Mouse (Mus musculus) intestine, embryonic 15.5 days (tissue): ENCODE data around the gene Arhgap33. TPM values are rescaled to one million over a fixed set of nuclear protein-coding genes. Genes with fewer than 3 reads are reported as not detected.

ENCODE experiments used
- ATAC-seq: fragments of 200-750 bp; cut with Nextera tagmentation; 2 replicates; pipeline ENCODE4 v1.8.0; 2017; ENCODE audit warnings: moderate TSS enrichment, moderate library complexity
- H3K27ac ChIP-seq: fragments of 300-500 bp; sonication (generic); 2 replicates; pipeline ENCODE4 v1.5.1; 2015; ENCODE audit warnings: mild to moderate bottlenecking, inconsistent platforms
- H3K27me3 ChIP-seq: fragments of 300-500 bp; sonication (generic); replicated peaks from 2 replicates; pipeline ENCODE4 v1.6.1; 2015; ENCODE audit warnings: inconsistent platforms
- H3K36me3 ChIP-seq: fragments of 300-500 bp; sonication (generic); 2 replicates; pipeline ENCODE4 v1.6.1; 2015; ENCODE audit warnings: inconsistent platforms
- H3K4me1 ChIP-seq: fragments of 300-500 bp; sonication (generic); replicated peaks from 2 replicates; pipeline ENCODE4 v1.6.1; 2015; ENCODE audit warnings: inconsistent platforms
- H3K4me2 ChIP-seq: fragments of 300-500 bp; sonication (generic); replicated peaks from 2 replicates; pipeline ENCODE4 v1.6.1; 2015; ENCODE audit warnings: mild to moderate bottlenecking, inconsistent platforms
- H3K4me3 ChIP-seq: fragments of 300-500 bp; sonication (generic); replicated peaks from 2 replicates; pipeline ENCODE4 v1.5.1; 2015; ENCODE audit warnings: inconsistent platforms
- H3K9ac ChIP-seq: fragments of 300-500 bp; sonication (generic); 2 replicates; pipeline ENCODE4 v1.6.1; 2015; ENCODE audit warnings: inconsistent platforms
- H3K9me3 ChIP-seq: fragments of 300-500 bp; sonication (generic); 2 replicates; pipeline ENCODE4 v1.6.1; 2016; ENCODE audit warnings: inconsistent platforms
- WGBS: fragments of 180-500 bp; shearing (Covaris S2); methylation state at CpG from one replicate; pipeline ENCODE4 v1.1.7; 2015; 5-methylcytosine and 5-hydroxymethylcytosine counted together
- polyA plus RNA-seq: library from polyadenylated mRNA; unstranded; fragments of >200 nt; fragmentation: Nextera tagmentation; extraction: Ambion mirVana; gene quantifications from 2 replicates; pipeline ENCODE4 v1.2.1, GENCODE M21; 2015

Arhgap33 gene
- 7.4 and 7.8 TPM in 2 replicates for polyA plus RNA-seq

DNA sequence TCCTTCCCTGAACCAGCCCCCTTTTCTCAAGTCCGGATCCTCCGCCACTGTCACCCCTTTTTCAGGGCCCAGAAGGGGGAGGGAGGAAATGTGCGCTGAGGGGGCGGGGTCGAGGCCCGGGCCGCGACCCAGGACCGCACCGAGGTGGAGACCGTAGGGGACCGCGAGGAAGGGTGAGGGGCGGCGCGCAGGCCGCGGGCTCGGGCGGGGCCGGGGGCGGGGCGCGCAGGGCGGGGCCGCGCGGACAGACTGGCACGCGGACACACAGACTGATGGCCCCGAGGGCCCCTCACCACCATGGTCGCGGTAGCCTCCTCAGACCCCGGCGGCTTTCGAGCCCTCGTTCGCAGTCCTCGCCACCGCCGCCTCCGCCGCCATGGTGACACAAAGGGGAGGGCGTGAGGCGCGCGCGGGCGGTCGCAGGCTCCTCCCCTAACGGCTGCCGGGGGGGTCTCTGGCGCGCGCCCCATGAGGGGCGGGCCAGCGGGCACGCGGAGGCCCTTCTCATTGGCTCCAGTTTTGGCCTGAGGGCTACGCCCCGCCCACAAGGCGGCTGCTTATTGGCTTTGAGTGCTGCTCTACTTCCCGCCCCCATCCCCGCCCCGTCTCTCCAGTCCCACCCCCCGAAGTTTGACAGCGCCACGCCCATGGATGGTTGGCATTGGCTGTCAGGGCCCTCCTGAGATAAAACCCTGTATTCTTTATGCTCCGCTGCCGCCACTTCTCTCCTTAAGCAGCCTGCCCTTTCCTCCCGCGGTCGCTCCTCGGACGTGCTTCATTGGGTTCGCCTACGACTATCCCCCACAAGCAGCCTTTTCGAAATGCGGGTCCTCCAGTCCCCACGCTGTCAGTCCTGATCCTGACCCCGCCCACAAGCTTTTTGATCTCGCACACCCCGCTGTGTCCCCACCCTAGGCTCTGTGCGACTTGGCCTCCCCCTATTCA, at the start of gene Arhgap33:
Arhgap33 (minus strand) TSS at position 428 of the 945 bp plus-strand sequence.
- Histone ChIP-seq H3K27ac (peak within 1 kb of the TSS; percentile 56; the same call in 1 of the 2 replicates), H3K36me3 (peaks cover 13% of the 10 kb centered on the region), H3K4me2 (peak within 1 kb of the TSS; percentile 94), H3K9me3 (no peaks in the 10 kb centered on the region), H3K4me3 (peak within 1 kb of the TSS; percentile 80), H3K9ac (peak within 1 kb of the TSS; percentile 73), H3K4me1 (peaks cover 15% of the 10 kb centered on the region), H3K27me3 (no peaks in the 10 kb centered on the region)
- WGBS, result under 1% methylated on average over 66 of the region's 84 CpGs
- ATAC-seq, result peak; percentile 96

DNA sequence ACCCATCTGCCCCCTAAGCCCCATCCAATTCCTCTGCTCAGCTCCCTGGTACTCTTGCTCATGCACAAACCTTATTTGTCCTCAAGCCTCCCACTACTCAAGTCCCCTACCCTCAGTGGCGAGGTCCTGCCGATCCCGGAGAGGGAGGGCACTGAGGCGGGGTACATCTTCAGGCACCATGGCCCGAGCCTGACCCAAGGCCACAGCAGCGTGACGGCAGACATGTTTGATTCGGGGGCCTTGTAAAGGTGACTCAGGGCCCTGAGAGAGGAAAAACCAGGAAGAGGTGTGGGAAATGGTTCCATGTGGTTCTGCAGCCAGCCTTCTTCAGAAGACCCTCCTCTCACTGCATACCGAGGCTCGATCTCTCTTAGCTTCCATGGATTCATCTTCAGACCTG, 49.5 kb upstream of the Arhgap33 start:
- no peak for ATAC-seq
- Histone ChIP-seq H3K4me2 (no peak overlapping the region), H3K27me3 (no peaks in the 10 kb centered on the region), H3K4me1 (peaks cover 14% of the 10 kb centered on the region; the same call in 1 of the 2 replicates), H3K9ac (no peak overlapping the region), H3K4me3 (no peak overlapping the region), H3K9me3 (no peaks in the 10 kb centered on the region), H3K36me3 (peaks cover 51% of the 10 kb centered on the region), H3K27ac (no peak overlapping the region)
- 94% methylated on average over 10 of the region's 10 CpGs for WGBS

DNA sequence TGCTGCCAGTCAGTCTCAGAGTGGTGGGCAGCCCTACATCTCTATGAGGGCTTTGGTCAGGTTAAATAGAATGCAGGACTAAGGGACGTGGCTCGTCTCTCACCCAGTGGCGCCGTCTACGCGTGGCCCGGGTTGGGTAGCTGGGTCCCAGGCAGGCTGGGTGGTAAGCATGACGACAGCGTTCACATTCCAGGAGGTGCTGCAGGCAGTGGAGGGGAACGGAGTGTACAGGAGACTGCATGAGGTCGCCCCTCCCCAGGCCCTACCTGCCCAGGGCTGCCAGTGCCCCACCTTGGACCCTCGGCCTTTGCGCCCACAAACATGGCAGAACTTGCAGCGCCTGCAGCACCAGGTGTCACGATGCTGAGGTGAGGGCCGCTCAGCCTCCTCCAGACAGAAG, 46.7 kb upstream of the Arhgap33 start:
- no peak overlapping the region for H3K27ac ChIP-seq
- no peak overlapping the region for H3K9ac ChIP-seq
- peaks cover 2% of the 10 kb centered on the region; the same call in 1 of the 2 replicates for H3K4me1 ChIP-seq
- ATAC-seq, result no peak
- no peak overlapping the region for H3K4me2 ChIP-seq
- H3K27me3 ChIP-seq, result no peaks in the 10 kb centered on the region
- no peaks in the 10 kb centered on the region for H3K9me3 ChIP-seq
- 96% methylated on average over 16 of the region's 16 CpGs for WGBS
- H3K36me3 ChIP-seq, result peaks cover 75% of the 10 kb centered on the region
- no peak overlapping the region for H3K4me3 ChIP-seq

DNA sequence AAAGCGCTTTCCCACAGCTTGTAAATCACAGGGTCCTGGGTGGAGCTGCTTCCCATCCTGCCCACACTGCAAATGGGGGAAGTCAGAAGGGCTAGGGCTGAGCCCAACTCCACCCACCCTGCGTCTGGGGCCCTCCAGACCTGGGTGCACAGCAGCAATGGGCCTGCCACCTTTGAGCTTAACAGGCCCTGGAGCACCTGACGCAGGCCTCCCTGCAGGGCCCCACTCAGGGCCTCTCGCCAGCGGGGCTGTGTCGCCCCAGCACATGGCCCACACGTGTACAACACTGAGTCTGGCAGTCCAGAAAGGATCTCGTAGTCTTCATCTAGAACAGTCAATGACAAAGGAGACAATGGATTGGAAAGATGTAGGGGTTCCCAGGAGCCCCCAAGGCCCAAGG, 45.1 kb upstream of the Arhgap33 start:
- peak; percentile 81 for ATAC-seq
- no peak overlapping the region for H3K27ac ChIP-seq

DNA sequence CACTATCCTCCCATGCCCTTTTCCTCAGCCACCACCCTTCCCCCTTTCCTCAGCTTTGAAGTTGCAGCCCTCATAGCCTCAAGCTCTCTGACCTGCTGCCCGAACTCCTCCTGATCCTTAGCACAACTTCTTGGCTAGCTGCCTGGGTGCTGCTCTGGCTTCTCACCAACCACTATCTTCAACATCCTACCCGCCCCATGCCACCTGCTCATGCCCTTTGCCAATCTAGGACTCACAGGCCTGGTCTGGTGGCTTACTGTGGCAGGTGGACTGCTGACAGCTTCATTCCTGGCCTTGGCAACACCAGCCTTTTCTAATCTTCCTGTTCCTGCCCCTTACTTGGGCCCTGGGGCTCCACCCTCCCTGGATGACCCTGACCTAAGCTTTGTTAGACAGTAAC, 38.1 kb upstream of the Arhgap33 start:
- H3K9ac ChIP-seq, result no peak overlapping the region
- no peak overlapping the region for H3K4me2 ChIP-seq
- no peaks in the 10 kb centered on the region for H3K27me3 ChIP-seq
- H3K27ac ChIP-seq, result no peak overlapping the region
- no peak overlapping the region for H3K4me3 ChIP-seq
- H3K4me1 ChIP-seq, result no peaks in the 10 kb centered on the region
- no peaks in the 10 kb centered on the region for H3K9me3 ChIP-seq
- H3K36me3 ChIP-seq, result peaks cover 87% of the 10 kb centered on the region
- 78% methylated on average over 2 of the region's 2 CpGs for WGBS
- ATAC-seq, result no peak

More for the DNA sequence above, 45.1 kb upstream of the Arhgap33 start:
- WGBS, result 83% methylated on average over 8 of the region's 8 CpGs
- Histone ChIP-seq H3K4me3 (no peak overlapping the region), H3K4me1 (no peaks in the 10 kb centered on the region), H3K9me3 (no peaks in the 10 kb centered on the region), H3K9ac (no peak overlapping the region), H3K27me3 (no peaks in the 10 kb centered on the region), H3K36me3 (peaks cover 78% of the 10 kb centered on the region), H3K4me2 (no peak overlapping the region)

DNA sequence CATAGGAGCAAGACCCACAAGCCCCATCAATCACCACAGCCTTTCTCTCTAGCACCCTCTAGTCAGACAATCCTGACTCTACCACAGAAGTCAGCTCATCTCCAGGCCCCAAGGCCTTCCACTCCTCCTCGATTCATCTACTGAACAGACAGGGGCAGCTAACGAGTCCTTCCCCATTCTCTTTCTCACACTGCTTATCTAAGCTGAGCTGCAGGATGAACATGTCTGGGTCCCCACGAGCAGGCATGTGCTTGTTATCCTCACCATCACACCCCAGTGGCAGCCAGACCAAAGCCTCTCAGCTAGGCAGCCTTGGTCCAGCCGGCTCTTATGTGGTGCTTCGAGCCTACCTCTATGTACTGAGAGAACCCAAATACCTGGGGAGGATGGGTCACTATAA, 37.5 kb upstream of the Arhgap33 start:
- Histone ChIP-seq H3K9me3 (no peaks in the 10 kb centered on the region), H3K27ac (no peak overlapping the region), H3K9ac (no peak overlapping the region), H3K27me3 (no peaks in the 10 kb centered on the region), H3K4me2 (no peak overlapping the region), H3K36me3 (peaks cover 81% of the 10 kb centered on the region), H3K4me1 (no peaks in the 10 kb centered on the region), H3K4me3 (no peak overlapping the region)
- ATAC-seq, result no peak
- WGBS, result 85% methylated on average over 5 of the region's 5 CpGs

DNA sequence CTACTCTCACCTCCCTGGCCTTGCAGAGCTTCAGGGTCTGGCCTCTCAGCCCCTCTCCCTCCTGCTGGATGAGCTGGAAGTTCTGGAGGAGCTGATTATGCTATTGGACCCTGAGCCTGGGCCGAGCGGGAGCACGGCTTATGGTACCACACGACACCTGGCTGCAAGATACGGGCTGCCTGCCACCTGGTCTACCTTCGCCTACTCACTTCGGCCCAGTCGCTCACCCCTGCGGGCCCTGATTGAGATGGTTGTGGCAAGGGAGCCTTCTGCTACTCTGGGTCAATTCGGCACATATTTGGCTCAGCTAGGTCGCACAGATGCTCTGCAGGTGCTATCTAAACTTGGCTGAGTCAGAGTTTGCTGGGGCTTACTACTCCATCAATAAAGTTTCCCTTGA, 32.7 kb upstream of the Arhgap33 start:
- H3K9me3 ChIP-seq, result no peaks in the 10 kb centered on the region
- H3K4me2 ChIP-seq, result no peak overlapping the region
- no peak overlapping the region for H3K27ac ChIP-seq
- 86% methylated on average over 11 of the region's 11 CpGs for WGBS
- H3K27me3 ChIP-seq, result no peaks in the 10 kb centered on the region
- peaks cover 53% of the 10 kb centered on the region for H3K36me3 ChIP-seq
- peaks cover 9% of the 10 kb centered on the region; the same call in 1 of the 2 replicates for H3K4me1 ChIP-seq
- no peak overlapping the region for H3K4me3 ChIP-seq
- ATAC-seq, result no peak
- no peak overlapping the region for H3K9ac ChIP-seq

DNA sequence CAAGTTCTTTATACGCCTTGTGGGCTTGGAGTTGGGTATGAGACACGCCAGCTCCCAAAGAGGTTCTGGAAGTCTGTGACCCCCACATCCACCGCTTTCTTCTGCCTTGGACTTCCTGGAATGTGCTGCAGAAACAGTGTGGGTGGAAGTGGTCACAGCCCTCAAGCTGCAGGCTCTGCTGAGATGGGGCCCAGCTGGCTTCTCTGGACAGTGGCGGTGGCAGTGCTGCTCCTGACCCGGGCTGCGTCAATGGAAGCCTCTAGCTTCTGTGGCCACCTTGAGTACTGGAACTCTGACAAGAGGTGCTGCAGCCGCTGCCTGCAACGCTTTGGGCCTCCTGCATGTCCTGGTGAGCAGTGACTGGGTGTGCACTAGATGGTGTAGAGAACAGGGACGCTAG, 31.2 kb upstream of the Arhgap33 start:
- Histone ChIP-seq H3K4me2 (no peak overlapping the region), H3K4me1 (peaks cover 11% of the 10 kb centered on the region; the same call in 1 of the 2 replicates), H3K27ac (no peak overlapping the region), H3K9ac (no peak overlapping the region), H3K36me3 (peaks cover 46% of the 10 kb centered on the region), H3K9me3 (no peaks in the 10 kb centered on the region), H3K27me3 (no peaks in the 10 kb centered on the region), H3K4me3 (no peak overlapping the region)
- no peak for ATAC-seq
- WGBS, result 75% methylated on average over 9 of the region's 9 CpGs

DNA sequence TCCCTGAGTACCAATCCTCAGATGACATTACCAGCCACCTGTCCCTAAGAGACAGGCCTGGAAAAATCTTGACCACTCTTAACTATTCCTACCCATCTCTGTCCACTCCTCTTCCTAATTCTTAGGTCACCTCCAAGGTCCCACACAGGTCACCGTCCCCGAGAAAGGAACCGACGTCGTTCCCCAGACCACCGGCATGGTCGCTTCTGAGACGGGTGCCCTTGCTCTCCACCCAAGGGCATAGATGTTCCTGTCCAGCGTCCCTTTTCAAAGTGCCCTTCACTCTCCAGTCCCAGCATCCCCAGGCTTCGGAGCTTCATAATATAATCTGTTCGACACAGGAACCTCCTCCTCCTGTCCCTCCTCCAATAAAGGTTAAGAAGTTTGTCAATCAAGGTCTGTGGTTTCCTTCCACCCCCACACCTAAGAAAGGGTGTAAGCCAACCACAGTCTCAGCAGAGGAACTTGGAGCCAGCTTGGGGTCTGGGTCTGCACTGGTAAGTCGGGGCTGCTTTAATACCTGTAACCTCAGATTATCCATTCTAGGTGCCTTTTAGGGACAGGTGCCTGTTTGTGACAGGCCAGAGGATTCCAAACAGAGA, 30.2 kb upstream of the Arhgap33 start, which contains the start of gene Igflr1:
Igflr1 (plus strand) TSS at position 458 of the 602 bp plus-strand sequence.
- 0 out of 2 replicates have a peak within 1 kb of the TSS, but pooled peaks have one; percentile 67 for H3K4me3 ChIP-seq
- peaks cover 11% of the 10 kb centered on the region; the same call in 1 of the 2 replicates for H3K4me1 ChIP-seq
- H3K9ac ChIP-seq, result no peak within 1 kb of the TSS
- no peaks in the 10 kb centered on the region for H3K27me3 ChIP-seq
- H3K4me2 ChIP-seq, result peak within 1 kb of the TSS; percentile 59; the same call in 1 of the 2 replicates
- ATAC-seq, result no peak
- H3K27ac ChIP-seq, result no peak within 1 kb of the TSS
- H3K9me3 ChIP-seq, result no peaks in the 10 kb centered on the region
- H3K36me3 ChIP-seq, result peaks cover 36% of the 10 kb centered on the region
- WGBS, result 96% methylated on average over 12 of the region's 12 CpGs

DNA sequence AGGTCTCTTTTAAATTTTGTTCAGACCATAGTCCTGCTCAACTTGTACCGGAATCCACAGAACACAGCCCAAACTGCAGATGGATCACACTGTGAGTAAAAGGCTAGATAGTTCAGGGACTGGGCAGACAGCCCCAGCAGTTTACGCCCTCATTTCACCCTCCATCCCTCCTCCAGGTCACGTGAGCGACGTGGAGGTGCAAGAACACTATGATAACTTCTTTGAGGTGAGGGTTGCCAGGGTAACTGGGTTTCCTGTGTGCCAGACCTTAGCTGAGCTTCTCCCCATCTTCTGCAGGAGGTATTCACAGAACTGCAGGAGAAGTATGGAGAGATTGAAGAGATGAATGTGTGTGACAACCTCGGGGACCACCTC, 29.0 kb upstream of the Arhgap33 start:
- Histone ChIP-seq H3K9me3 (no peaks in the 10 kb centered on the region), H3K27ac (peak overlapping the region; percentile 96; the same call in 1 of the 2 replicates), H3K9ac (0 out of 2 replicates have a peak overlapping the region, but pooled peaks have one; percentile 70), H3K27me3 (no peaks in the 10 kb centered on the region), H3K4me1 (peaks cover 14% of the 10 kb centered on the region; the same call in 1 of the 2 replicates), H3K4me2 (peak overlapping the region; percentile 59), H3K36me3 (peaks cover 24% of the 10 kb centered on the region), H3K4me3 (peak overlapping the region; percentile 67)
- ATAC-seq, result no peak
- 21% methylated on average over 6 of the region's 6 CpGs for WGBS

DNA sequence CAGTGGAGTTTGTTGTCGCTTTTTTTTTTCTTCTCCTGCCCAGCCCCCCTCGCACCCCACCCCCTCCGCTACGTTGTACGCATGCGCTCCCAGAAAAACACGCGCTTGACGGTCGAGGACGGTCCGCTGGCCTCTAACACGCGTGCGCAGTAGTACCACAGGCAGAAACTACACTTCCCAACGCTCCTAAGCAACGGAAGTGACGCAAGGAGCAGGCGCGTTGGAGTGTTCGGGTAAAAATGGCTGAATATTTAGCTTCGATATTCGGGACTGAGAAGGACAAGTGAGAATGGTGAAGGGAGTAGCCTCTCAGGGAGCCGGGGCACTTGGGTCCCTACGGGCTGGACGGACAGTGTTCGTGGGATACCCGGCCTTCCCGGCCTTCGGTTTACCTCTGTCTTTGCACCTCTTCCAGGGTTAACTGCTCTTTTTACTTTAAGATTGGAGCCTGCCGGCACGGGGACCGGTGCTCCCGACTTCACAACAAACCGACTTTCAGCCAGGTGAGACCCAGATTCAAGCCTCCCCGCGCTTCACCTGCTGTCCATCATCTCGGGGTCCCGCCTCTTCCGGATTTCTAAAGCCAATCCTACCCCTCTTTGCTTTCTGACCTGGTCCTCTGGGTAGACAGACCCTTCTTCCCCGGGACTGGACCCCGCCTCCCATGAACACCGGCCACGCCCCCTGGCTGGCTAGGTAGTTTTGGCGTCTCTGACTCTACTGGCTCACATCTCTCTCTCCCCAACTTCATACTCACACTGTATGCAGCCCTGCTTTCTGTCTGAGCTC, 28.5 kb upstream of the Arhgap33 start, which contains the start of the genes U2af1l4, Gm49396 and Psenen:
U2af1l4 (plus strand) TSS at position 185 of the 789 bp plus-strand sequence.
Gm49396 (plus strand) TSS at position 228 of the 789 bp plus-strand sequence.
Psenen (minus strand) TSS at position 511 of the 789 bp plus-strand sequence.
- 0% methylated on average over 45 of the region's 45 CpGs for WGBS

More for the DNA sequence above, 28.5 kb upstream of the Arhgap33 start, which contains the start of the genes U2af1l4, Gm49396 and Psenen:
- peak; percentile 90 for ATAC-seq
- Histone ChIP-seq H3K9ac (peak within 1 kb of the TSS; percentile 70), H3K36me3 (peaks cover 18% of the 10 kb centered on the region; the same call in 1 of the 2 replicates), H3K27me3 (no peaks in the 10 kb centered on the region), H3K27ac (peak within 1 kb of the TSS; percentile 96), H3K4me2 (peak within 1 kb of the TSS; percentile 77), H3K4me3 (peak within 1 kb of the TSS; percentile 67), H3K4me1 (peaks cover 18% of the 10 kb centered on the region; the same call in 1 of the 2 replicates), H3K9me3 (no peaks in the 10 kb centered on the region)
